Mouse (Mus musculus) erythroblast, embryonic 14.5 days (primary cell): ENCODE results near the gene Stat2.

Source experiments
- GATA1 ChIP-seq: IDR thresholded peaks from 2 replicates; pipeline ENCODE4 v1.6.1; 2012; ENCODE audit warnings: low read length, inconsistent platforms, mixed read lengths
- TAL1 ChIP-seq: IDR thresholded peaks from 3 replicates; pipeline ENCODE4 v1.6.1; 2012; ENCODE audit warnings: low read length, inconsistent platforms, mixed read lengths

DNA sequence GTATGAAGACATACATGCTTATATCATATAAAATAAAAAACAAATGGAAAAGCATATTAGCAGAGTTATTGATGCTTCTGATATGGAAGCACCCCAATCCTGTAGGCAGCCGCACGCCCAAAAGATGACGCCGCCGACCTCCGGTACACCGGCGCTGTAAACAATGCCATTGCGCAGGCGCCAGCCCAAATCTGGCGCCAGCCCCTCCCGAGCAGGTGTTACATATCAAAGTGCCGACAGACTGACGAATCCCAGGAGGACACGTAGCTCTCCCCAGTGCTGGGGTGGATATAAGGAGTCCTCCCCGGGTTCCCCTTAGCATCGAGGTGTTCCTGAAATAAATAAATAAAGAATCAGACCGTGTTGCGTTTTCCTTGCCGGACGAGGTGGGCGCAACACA is 8.1 kb upstream of the Stat2 start:
- TF ChIP-seq GATA1 (no peak), TAL1 (no peak)
